Mouse (Mus musculus) CH12.LX (cell line): ENCODE data around the gene Sel1l.

Source experiments
- CTCF ChIP-seq, 2 experiments: IDR thresholded peaks in 1 of 2; conservative IDR thresholded peaks in 1 of 2; 2 replicates each; pipeline ENCODE4 v1.5.1; 2011 to 2012; ENCODE audit warnings: low read depth in 2 of 2, low read length in 2 of 2, improper control_type of control experiment in 1 of 2, inconsistent platforms in 1 of 2, mild to moderate bottlenecking in 1 of 2, moderate library complexity in 1 of 2
- EP300 ChIP-seq: IDR thresholded peaks from 2 replicates; pipeline ENCODE4 v1.6.1; 2011; ENCODE audit warnings: low read length, improper control_type of control experiment
- HCFC1 ChIP-seq: IDR thresholded peaks from 2 replicates; pipeline ENCODE4 v1.6.1; 2012; ENCODE audit warnings: low read depth, mild to moderate bottlenecking, inconsistent platforms, low read length, improper control_type of control experiment
- MAZ ChIP-seq: IDR thresholded peaks from 2 replicates; pipeline ENCODE4 v1.6.1; 2012; ENCODE audit warnings: low read depth, mild to moderate bottlenecking, inconsistent platforms, low read length, improper control_type of control experiment, moderate library complexity
- POLR2A ChIP-seq: IDR thresholded peaks from 2 replicates; pipeline ENCODE4 v1.6.1; 2011; ENCODE audit warnings: low read depth, mild to moderate bottlenecking, improper control_type of control experiment, low read length
- RAD21 ChIP-seq: IDR thresholded peaks from 2 replicates; pipeline ENCODE4 v1.6.1; 2011; ENCODE audit warnings: low read depth, mild to moderate bottlenecking, low read length, improper control_type of control experiment, moderate library complexity
- USF1 ChIP-seq: IDR thresholded peaks from 2 replicates; pipeline ENCODE4 v1.6.1; 2014; ENCODE audit warnings: low read depth, mild to moderate bottlenecking, inconsistent platforms, low read length, improper control_type of control experiment

DNA sequence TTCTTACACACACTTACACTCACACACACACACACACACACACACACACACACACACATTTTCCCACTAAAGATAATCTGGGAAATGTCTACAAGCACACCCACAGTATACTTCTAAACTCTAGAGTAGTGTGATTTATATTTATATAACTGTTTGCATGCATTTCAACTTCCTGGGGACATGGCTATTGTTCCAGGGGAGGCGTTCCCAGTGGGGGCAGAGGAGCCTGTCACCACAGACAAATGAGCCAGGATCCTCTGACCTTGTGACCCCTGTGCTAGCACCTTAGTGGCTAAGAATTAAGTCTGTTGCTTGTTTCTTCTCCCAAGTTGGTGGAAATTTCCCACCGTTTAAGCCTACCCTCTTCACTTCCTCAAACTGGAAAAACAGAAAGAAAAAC, 83.9 kb downstream of the Sel1l start:
- TF ChIP-seq CTCF (conservative IDR thresholded peaks at IDR 0.05 in 1 of 2, IDR thresholded peaks at IDR 0.05 in 1 of 2; ENCODE audit: low read depth in 2 of 2, low read length in 2 of 2) (no peak), POLR2A (no peak), HCFC1 (no peak), MAZ (no peak), RAD21 (no peak), EP300 (no peak), USF1 (no peak)
